Mouse (Mus musculus): Measurements from ENCODE around the gene Hmcn1. TPM values are rescaled to one million over a fixed set of nuclear protein-coding genes. Genes with fewer than 3 reads are reported as not detected.

The Hmcn1 gene
- total and polyA plus RNA-seq, 2 experiments, result 1.0 to 2.7 TPM

DNA sequence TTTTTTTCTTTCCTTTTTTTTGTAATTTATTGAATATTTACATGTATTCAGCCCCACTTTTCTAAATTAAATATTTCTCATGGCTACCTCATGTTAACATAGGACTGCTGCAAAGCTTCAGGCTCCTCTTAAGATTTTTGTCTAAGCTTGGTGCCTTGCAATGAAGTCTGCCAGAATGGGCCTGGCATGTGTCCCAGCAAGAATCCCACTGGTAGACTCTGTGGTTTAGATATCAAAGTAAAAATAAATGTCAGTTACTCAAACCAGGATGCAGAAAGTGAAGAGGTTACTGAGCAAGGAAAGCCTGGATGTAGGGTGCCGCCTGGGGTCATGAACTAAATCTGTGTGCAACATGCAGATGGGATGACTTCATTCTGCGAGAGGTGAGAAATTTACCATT lies 217.5 kb downstream of the Hmcn1 start:
- no peak for DNase-seq (ENCODE audit: extremely low read depth, low read depth, low spot score)
- WGBS, result 83% methylated on average over 2 of the region's 2 CpGs
- H3K36me3 ChIP-seq (ENCODE audit: control insufficient read depth, insufficient read depth, low read length), result no peaks in the 10 kb centered on the region
- no peaks in the 10 kb centered on the region for H3K27me3 ChIP-seq (ENCODE audit: control insufficient read depth, insufficient read depth, low read length)
- no peak overlapping the region for H3K4me3 ChIP-seq (ENCODE audit: insufficient read depth, low read depth, low read length)
- H3K27ac ChIP-seq (replicated peaks; ENCODE audit: insufficient read depth, low read depth, low read length), result no peak overlapping the region
- no peak overlapping the region for H3K9ac ChIP-seq (ENCODE audit: low read depth, low read length)
- no peaks in the 10 kb centered on the region for H3K79me2 ChIP-seq (ENCODE audit: control insufficient read depth, insufficient read depth, low read length)
- no peaks in the 10 kb centered on the region; the same call in 1 of the 2 replicates for H3K4me1 ChIP-seq (ENCODE audit: control insufficient read depth, insufficient read depth, low read length)
- no peak for TF ChIP-seq POLR2A (IDR thresholded peaks at IDR 0.05; ENCODE audit: extremely low read depth, insufficient read depth, low read length)
- no peak for TF ChIP-seq CTCF (IDR thresholded peaks at IDR 0.05; ENCODE audit: low read depth, low read length)

DNA sequence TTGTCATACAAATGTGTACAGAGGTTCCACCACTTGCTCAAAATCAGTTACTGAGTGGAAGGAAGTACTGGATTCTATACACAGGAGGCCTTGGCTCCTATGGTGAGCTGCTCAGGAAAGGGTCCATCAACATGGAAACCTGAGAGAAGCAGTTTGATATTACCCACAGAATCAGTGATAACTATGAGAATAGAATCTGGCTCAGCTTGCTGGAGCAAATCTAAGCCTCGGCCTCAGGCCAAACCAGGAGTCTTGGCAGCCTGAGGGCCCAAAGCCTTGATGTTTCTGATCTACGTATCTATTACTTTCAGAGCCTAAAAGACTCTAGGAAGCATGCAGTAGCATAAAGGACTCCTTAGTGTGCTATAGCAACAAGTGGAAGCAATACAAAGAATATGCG lies 220.3 kb downstream of the Hmcn1 start:
- H3K27me3 ChIP-seq (ENCODE audit: control insufficient read depth, insufficient read depth, low read length), result no peaks in the 10 kb centered on the region
- TF ChIP-seq CTCF (IDR thresholded peaks at IDR 0.05; ENCODE audit: low read depth, low read length), result no peak
- TF ChIP-seq POLR2A (IDR thresholded peaks at IDR 0.05; ENCODE audit: extremely low read depth, insufficient read depth, low read length), result no peak
- DNase-seq (ENCODE audit: extremely low read depth, low read depth, low spot score), result no peak
- WGBS, result 76% methylated on average over 3 of the region's 3 CpGs
- H3K4me3 ChIP-seq (ENCODE audit: insufficient read depth, low read depth, low read length), result no peak overlapping the region
- no peak overlapping the region for H3K9ac ChIP-seq (ENCODE audit: low read depth, low read length)
- H3K4me1 ChIP-seq (ENCODE audit: control insufficient read depth, insufficient read depth, low read length), result no peaks in the 10 kb centered on the region; the same call in 1 of the 2 replicates
- H3K36me3 ChIP-seq (ENCODE audit: control insufficient read depth, insufficient read depth, low read length), result no peaks in the 10 kb centered on the region
- H3K79me2 ChIP-seq (ENCODE audit: control insufficient read depth, insufficient read depth, low read length), result no peaks in the 10 kb centered on the region
- H3K27ac ChIP-seq (replicated peaks; ENCODE audit: insufficient read depth, low read depth, low read length), result no peak overlapping the region

DNA sequence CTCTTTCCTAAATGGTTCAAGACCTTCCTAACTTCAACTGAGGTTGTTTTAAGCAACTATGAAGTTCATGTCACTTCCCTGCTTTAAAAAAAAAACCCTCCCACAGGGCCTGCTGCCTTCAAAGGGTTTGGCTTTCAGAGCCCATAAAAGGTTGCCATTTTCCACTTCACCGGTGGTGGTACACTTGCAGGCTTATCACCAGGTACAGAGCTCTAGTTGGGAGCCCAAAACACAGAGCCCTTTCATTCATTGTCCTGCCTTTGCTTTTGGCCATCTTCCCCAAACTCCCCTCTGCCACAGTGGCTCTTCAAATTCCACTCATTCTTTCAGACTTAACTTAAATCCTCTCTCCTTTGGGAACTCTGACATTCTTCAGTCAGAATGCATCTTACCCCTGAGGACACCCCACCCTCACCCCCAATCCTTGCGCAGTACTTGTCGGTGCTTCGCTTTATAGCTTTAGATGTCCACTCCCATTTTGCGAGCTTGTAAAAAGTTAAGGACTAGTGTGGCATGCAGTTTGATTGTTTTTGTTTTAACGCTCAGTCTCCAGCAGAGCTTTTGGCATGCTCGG lies 222.2 kb downstream of the Hmcn1 start:
- TF ChIP-seq POLR2A (IDR thresholded peaks at IDR 0.05; ENCODE audit: extremely low read depth, insufficient read depth, low read length), result no peak
- no peak for TF ChIP-seq CTCF (IDR thresholded peaks at IDR 0.05; ENCODE audit: low read depth, low read length)
- Histone ChIP-seq H3K27me3 (ENCODE audit: control insufficient read depth, insufficient read depth, low read length) (no peaks in the 10 kb centered on the region), H3K9ac (ENCODE audit: low read depth, low read length) (no peak overlapping the region), H3K4me1 (ENCODE audit: control insufficient read depth, insufficient read depth, low read length) (no peaks in the 10 kb centered on the region; the same call in 1 of the 2 replicates), H3K79me2 (ENCODE audit: control insufficient read depth, insufficient read depth, low read length) (no peaks in the 10 kb centered on the region), H3K27ac (replicated peaks; ENCODE audit: insufficient read depth, low read depth, low read length) (no peak overlapping the region), H3K4me3 (ENCODE audit: insufficient read depth, low read depth, low read length) (no peak overlapping the region), H3K36me3 (ENCODE audit: control insufficient read depth, insufficient read depth, low read length) (no peaks in the 10 kb centered on the region)
- WGBS, result 82% methylated on average over 7 of the region's 7 CpGs
- no peak for DNase-seq (ENCODE audit: extremely low read depth, low read depth, low spot score)

DNA sequence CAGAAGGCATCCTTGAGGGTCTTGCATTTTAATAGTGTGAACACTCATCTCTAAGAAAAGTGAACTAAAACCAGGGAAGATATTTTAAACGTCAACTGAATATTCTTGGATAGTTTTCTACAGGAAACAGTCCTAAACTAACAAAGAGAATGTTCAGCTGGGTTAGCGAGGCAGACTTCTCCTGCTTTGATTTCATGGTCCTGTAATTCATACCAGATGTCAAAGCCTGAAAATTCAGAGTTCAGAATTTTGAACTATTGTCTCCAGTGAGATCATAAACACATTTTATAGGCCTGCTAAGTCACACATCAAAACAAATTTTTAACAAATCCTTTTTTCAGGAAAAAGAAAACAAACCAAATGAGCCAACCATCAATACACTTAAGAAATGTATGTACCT lies 223.4 kb downstream of the Hmcn1 start:
- Histone ChIP-seq H3K79me2 (ENCODE audit: control insufficient read depth, insufficient read depth, low read length) (no peaks in the 10 kb centered on the region), H3K4me1 (ENCODE audit: control insufficient read depth, insufficient read depth, low read length) (no peaks in the 10 kb centered on the region; the same call in 1 of the 2 replicates), H3K36me3 (ENCODE audit: control insufficient read depth, insufficient read depth, low read length) (no peaks in the 10 kb centered on the region), H3K27ac (replicated peaks; ENCODE audit: insufficient read depth, low read depth, low read length) (no peak overlapping the region), H3K27me3 (ENCODE audit: control insufficient read depth, insufficient read depth, low read length) (no peaks in the 10 kb centered on the region), H3K4me3 (ENCODE audit: insufficient read depth, low read depth, low read length) (no peak overlapping the region), H3K9ac (ENCODE audit: low read depth, low read length) (no peak overlapping the region)
- 70% methylated on average over 2 of the region's 2 CpGs for WGBS
- DNase-seq (ENCODE audit: extremely low read depth, low read depth, low spot score), result no peak
- TF ChIP-seq POLR2A (IDR thresholded peaks at IDR 0.05; ENCODE audit: extremely low read depth, insufficient read depth, low read length) (no peak), CTCF (IDR thresholded peaks at IDR 0.05; ENCODE audit: low read depth, low read length) (no peak)

DNA sequence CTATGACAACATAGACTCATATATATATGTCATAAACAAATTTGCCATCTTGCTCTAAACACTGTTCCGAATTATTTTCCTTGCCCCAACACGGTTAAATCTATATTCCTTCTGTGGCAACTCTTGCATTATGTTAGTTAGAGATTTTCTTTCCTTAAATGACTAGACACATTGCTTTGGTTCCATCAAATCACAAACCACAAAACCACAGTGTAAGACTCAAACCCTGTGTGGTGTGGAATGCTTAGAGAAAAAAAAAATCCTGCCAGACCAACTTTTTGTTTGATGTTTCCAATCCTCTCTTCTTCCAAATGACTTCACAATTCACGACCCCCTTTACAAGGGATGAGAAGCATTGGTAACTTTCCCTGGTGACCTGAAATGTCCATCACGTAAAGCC lies 231.6 kb downstream of the Hmcn1 start:
- H3K4me1 ChIP-seq (ENCODE audit: control insufficient read depth, insufficient read depth, low read length), result no peaks in the 10 kb centered on the region
- WGBS, result 83% methylated on average over 4 of the region's 4 CpGs
- no peak overlapping the region for H3K4me3 ChIP-seq (ENCODE audit: insufficient read depth, low read depth, low read length)
- H3K27ac ChIP-seq (replicated peaks; ENCODE audit: insufficient read depth, low read depth, low read length), result no peak overlapping the region
- TF ChIP-seq POLR2A (IDR thresholded peaks at IDR 0.05; ENCODE audit: extremely low read depth, insufficient read depth, low read length) (no peak), CTCF (IDR thresholded peaks at IDR 0.05; ENCODE audit: low read depth, low read length) (no peak)
- no peaks in the 10 kb centered on the region for H3K36me3 ChIP-seq (ENCODE audit: control insufficient read depth, insufficient read depth, low read length)
- no peak for DNase-seq (ENCODE audit: extremely low read depth, low read depth, low spot score)
- no peaks in the 10 kb centered on the region for H3K79me2 ChIP-seq (ENCODE audit: control insufficient read depth, insufficient read depth, low read length)
- no peak overlapping the region for H3K9ac ChIP-seq (ENCODE audit: low read depth, low read length)
- H3K27me3 ChIP-seq (ENCODE audit: control insufficient read depth, insufficient read depth, low read length), result no peaks in the 10 kb centered on the region

DNA sequence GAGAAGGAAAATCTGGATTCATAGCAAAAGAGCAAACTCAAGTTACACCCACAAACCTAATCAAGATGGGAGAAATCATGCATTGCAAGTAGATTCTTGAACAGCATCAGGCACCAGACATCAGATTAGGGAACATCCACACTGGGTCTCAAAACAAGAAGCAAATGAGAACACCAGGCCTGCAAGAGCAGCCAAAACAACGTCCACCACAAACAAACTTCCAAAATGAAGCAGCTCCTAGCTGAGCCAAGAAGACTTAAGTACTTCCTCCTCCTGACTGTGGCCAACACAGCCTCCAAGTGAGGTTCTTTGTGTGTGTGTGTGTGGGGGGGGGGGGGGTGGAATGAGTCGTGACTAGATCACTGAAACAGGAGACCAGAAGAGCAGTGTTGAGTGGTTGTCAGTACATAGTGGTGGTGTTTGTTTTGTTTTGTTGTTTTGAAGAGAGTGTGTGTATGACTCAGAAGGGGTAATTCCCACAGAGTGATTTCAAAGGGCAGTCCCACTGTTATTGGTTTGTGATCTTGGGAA lies 232.4 kb downstream of the Hmcn1 start:
- Histone ChIP-seq H3K4me3 (ENCODE audit: insufficient read depth, low read depth, low read length) (no peak overlapping the region), H3K36me3 (ENCODE audit: control insufficient read depth, insufficient read depth, low read length) (no peaks in the 10 kb centered on the region), H3K27ac (replicated peaks; ENCODE audit: insufficient read depth, low read depth, low read length) (no peak overlapping the region), H3K4me1 (ENCODE audit: control insufficient read depth, insufficient read depth, low read length) (no peaks in the 10 kb centered on the region), H3K9ac (ENCODE audit: low read depth, low read length) (no peak overlapping the region), H3K27me3 (ENCODE audit: control insufficient read depth, insufficient read depth, low read length) (no peaks in the 10 kb centered on the region), H3K79me2 (ENCODE audit: control insufficient read depth, insufficient read depth, low read length) (no peaks in the 10 kb centered on the region)
- TF ChIP-seq POLR2A (IDR thresholded peaks at IDR 0.05; ENCODE audit: extremely low read depth, insufficient read depth, low read length) (no peak), CTCF (IDR thresholded peaks at IDR 0.05; ENCODE audit: low read depth, low read length) (no peak)
- DNase-seq (ENCODE audit: extremely low read depth, low read depth, low spot score), result peak; percentile 2
- WGBS, result 51% methylated on average over 2 of the region's 2 CpGs
